Mouse (Mus musculus) lung, adult 18-20 months (tissue): ENCODE data around the gene Hlcs.
A peak's percentile ranks its signal among the peaks of the same experiment; 100 is the strongest.

Source experiments
- DNase-seq, 2 experiments: peaks; one replicate each; pipeline ENCODE4 v3.0.0; 2022; ENCODE audit warnings: mixed read lengths in 2 of 2

Hlcs gene

DNA sequence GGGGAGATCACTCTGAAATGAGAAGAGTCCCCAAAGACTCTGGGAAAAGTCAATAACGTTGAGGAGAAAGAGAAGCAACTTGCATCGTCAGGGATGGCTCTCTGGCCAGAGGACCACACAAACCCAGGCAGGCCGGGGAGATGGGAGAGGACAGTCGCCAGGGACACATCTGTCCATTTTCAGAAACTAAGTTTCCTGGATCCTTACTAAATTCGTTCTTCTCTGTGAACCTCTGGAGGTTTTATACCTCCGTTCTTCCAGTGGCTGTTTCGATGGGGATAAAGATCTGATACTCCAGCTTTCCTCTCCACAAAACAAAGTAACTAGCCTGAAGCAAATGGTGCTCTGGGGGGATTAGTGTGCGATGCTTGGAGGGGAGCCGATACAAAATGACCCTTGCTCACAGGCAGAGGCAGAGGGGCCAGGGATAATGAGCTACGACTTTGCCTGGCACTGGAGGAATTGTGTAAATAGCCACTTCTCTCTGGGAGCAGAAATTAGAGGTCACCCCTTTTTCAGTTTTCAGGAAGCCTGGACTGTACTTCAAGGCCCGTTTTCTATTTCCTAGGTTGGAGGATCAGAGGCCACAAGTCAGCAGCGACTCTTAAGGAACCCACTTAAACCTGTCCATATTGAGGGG, 220.7 kb downstream of the Hlcs start:
- no peak for DNase-seq

- no peak for DNase-seq
These were observed 224.3 kb downstream of the Hlcs start for GRCm38 (mm10) chr16:94088819-94089692.

DNA sequence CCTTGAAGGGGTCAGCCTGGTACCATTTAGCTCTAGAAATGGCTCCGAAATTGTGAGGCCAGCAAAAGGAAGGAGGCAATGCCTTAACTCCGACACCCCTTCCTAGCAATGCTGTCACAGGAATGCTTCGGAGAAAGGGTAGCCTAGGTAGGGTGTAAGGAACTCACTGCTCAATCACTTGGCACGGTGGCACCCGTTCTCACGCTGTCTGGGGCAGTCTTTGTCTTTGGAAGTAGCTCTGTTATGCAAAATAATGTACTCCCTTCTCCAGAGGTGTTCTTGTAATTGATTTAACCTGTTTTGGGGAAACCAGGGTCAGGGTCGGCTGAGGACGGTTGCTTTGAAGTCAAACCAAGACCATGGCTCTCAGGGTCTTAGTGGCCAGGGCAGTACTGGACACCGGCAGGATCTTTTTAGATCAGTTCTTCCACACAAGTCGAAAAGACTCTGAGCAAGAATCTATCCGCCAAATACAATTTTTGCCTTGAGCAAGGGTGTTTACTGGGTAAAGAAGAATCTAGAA, 225.1 kb downstream of the Hlcs start:
- no peak for DNase-seq

GRCm38 (mm10) chr16:94087570-94088225, 225.7 kb downstream of the Hlcs start:
- DNase-seq: no peak

GRCm38 (mm10) chr16:94086701-94087569, 226.4 kb downstream of the Hlcs start:
- DNase-seq: no peak

DNA sequence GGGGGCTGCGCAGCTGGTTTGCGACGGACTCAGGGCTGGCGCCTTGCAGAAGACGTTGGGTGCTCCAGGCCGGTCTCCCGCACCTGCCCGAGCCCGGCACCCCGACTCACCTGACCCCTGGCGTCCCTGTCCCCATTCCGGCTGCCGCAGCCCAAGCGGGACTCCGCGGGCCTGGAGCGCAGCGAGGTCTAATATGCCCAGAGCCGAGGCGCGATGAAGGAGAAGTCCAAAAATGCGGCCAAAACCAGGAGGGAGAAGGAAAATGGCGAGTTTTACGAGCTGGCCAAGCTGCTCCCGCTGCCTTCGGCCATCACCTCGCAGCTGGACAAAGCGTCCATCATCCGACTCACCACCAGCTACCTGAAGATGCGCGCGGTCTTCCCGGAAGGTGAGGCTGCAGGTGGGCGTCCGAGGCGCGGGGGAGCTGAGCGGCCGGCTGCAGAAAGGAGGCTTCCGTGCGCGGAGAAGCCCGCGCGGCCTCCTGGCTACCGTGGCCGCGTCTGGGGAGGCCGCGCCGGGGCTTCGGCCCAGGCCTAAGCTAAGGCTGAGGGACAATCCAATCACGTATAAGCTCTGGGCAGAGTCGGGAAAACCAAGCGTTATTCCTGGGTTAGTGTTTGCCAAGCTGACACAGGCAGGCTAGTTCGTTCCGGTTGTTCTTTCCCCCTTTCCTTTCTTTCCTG, 227.6 kb downstream of the Hlcs start:
- DNase-seq: no peak

GRCm38 (mm10) chr16:94084711-94085602, 228.4 kb downstream of the Hlcs start, which contains the start of gene Sim2:
TSS of gene Sim2 (plus strand) at chr16:94084931.
- DNase-seq: peak; percentile 30 to 56

DNA sequence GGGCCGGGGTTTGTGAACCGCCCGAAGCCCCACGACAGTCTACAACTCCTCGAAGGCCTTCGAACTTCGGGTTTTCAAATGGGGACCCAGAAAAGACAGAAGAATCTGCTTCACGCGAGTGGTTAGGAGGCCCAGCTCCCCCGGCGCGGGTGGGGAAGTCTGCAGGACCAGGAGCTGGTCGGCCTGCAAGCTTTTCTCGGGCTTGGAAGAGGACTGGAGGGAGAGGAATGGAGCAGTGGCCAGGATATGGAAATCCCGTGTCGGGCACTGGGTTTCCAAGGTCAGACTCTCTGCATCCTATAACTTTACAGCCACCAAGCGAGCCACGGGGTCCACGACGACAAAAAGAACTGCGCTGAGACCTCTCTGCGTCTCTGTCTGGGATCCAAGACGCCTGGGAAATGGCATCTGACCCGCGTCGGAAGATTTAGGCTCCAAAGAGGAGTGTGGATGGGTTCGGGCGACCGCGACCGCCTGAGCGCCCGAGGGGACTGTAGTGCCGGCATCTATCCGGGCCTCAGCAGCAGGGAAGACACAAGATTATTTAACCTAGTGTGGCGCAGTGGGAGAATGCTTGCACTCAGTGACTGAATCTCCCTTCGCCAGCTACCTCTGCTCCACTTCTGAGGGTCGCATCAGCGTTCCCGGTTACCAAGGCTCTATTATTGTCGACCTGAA, 229.4 kb downstream of the Hlcs start:
- DNase-seq: no peak

DNA sequence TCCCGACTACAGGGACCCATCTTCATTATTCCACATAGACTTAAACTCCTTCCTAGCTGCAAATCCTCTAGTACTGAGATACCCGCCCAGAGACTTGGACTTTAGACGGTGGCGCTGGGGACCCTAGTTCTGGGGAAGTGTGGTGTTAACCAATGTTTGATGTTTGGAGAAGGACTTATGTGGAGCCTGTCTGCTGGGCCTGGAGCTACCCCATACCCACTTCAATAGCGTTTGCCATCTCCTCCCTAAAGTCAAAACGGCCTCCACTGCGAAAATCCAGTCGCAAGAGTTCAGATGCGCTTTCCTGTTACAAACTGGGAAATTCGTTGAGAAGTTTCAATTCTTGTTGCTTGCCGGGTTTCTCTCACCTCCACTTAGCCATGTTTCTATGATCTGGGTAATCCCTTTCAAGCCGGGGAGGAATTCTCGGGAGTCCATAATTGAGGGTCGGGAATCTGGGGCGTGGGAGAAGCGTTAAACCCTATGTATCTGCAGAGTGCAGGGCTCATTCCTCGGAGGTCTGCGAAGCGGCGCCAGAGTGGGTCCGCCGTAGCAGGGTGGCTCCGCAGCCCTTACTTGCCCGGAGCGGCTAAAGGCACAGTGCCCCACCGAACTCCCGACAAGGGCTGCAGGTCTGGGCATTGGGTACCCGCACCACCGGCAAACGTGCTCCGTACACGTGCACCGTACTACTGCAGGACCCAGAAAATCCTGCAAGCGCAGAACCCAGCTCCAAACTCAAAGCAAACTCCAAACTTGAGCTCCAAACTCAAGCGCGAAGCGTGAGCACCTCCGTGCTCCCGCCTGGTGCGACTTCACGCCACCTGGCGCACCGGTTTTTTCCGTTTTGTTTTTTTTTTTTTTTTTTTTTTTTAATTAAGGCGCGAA, 230.2 kb downstream of the Hlcs start:
- DNase-seq: no peak

- DNase-seq: no peak
These were observed 231.2 kb downstream of the Hlcs start for GRCm38 (mm10) chr16:94081996-94082708.

GRCm38 (mm10) chr16:94081596-94081995, 231.8 kb downstream of the Hlcs start:
- no peak for DNase-seq

DNA sequence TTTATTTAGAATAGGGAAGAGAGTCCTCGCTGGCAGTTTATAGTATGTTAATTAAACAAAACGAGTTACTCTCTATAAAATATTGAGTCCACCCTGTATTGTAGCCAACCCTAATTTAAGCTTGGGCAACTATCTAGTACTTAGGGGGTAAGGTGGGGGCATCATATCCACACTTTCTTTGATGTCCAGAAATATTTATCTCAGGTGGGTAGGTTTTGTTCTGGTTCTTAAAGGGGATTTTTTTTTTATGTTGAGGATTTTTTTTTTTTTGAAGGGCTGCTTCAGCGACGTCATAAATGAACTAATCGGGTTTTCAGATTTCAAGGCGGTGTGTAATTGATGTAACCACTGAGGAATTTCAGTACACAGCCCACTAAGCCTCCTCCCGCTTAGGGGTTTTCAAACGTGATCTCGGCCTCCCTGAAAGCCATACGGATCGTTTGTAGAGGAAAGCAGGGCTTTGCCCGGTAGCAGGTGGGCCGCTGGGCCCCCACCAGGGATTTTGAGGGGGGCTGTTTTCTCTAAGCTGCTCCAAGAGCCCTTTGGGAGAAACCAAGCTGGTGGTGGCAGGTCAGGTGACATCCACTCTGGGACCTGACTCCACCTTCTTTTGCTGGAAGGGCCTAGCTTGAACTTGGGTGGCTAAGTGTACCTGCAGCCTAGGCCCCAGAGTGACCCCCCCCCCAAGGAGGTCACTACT, 233.4 kb downstream of the Hlcs start:
- DNase-seq: no peak

DNA sequence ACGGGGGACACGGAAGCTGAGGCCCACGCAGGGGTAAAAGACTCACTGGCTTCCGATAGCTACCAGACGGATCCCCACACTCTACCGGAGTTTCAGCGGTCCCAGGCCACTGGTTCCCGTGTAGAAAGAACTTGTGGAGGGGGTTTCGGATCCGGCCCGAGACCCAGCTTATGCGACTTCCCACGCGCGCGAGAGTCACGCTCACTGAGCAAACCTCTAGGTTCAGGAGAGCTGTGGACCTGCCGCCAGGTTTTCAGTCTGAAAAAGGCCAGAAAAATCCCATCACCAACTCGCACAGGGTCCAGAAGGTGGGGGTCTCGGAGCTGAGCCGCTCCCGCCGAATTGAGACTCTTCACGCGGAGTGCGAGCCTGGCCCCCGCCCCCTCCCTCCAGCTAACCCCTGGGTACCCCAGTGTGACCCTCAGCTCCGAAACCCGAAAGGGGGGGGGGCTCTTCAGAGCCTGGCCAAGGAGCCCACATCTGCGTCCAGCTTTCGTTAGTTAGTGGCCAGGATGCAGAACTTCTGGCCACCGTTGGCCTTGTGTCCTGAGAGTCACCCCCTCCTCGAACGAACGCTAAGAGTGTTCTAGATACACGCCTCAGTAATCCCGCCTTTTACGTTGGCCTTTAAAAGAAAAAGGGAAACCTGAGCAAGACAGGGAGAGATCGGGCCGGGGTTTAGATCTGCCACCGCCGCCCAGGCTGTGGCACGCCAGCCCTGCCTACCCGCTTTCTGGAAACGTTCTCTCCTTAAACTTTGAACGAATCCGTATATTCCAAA, 234.1 kb downstream of the Hlcs start:
- DNase-seq: no peak
